Mouse (Mus musculus): ENCODE data around the gene Trim29. TPM values are rescaled to one million over a fixed set of nuclear protein-coding genes. Genes with fewer than 3 reads are reported as not detected.

Trim29 gene
- total RNA-seq (2014; fragmentation: Nextera tagmentation) (not detected in 2 replicates), total RNA-seq (2017) (not detected in 2 replicates), polyA plus RNA-seq (2012) (not detected in 2 replicates)

GRCm38 (mm10) chr9:43310538-43310937 is at the start of gene Trim29:
Gene Trim29, plus strand, starts transcription at chr9:43310848.
- ATAC-seq (ENCODE audit: extremely low read depth, insufficient number of reproducible peaks, low FRiP score, poor library complexity, severe bottlenecking) (no peak), DNase-seq (ENCODE audit: low spot score) (no peak)
- no peak for TF ChIP-seq GATA2 (IDR thresholded peaks at IDR 0.05; ENCODE audit: borderline replicate concordance, low read depth, low read length)
- no peak for TF ChIP-seq GATA1 (IDR thresholded peaks at IDR 0.05; ENCODE audit: borderline replicate concordance, low read length)
- no peak for TF ChIP-seq TAL1 (conservative IDR thresholded peaks at IDR 0.05; ENCODE audit: low read depth, low read length)
- H3K4me3 ChIP-seq (ENCODE audit: low read depth, low read length) = no peak within 1 kb of the TSS
- H3K4me1 ChIP-seq (ENCODE audit: insufficient read depth, low read depth, low read length) = 0 out of 2 replicates have a peak, but pooled peaks cover 2% of the 10 kb centered on the region
- H3K9me3 ChIP-seq (replicated peaks) = peaks cover 28% of the 10 kb centered on the region
- no peaks in the 10 kb centered on the region; the same call in none of the 2 replicates for H3K27me3 ChIP-seq (ENCODE audit: insufficient read depth, low read length)
- no peaks in the 10 kb centered on the region for H3K36me3 ChIP-seq (replicated peaks)

- no peak for ATAC-seq (ENCODE audit: extremely low read depth, insufficient number of reproducible peaks, low FRiP score, poor library complexity, severe bottlenecking)
- TF ChIP-seq GATA1 (IDR thresholded peaks at IDR 0.05; ENCODE audit: borderline replicate concordance, low read length) (no peak), GATA2 (IDR thresholded peaks at IDR 0.05; ENCODE audit: borderline replicate concordance, low read depth, low read length) (no peak)
- no peak for DNase-seq (ENCODE audit: low spot score)
- Histone ChIP-seq H3K36me3 (replicated peaks) (no peaks in the 10 kb centered on the region), H3K9me3 (replicated peaks) (no peaks in the 10 kb centered on the region), H3K27me3 (ENCODE audit: insufficient read depth, low read length) (no peaks in the 10 kb centered on the region; the same call in 1 of the 2 replicates), H3K4me1 (ENCODE audit: insufficient read depth, low read depth, low read length) (peaks cover 30% of the 10 kb centered on the region), H3K4me3 (ENCODE audit: low read depth, low read length) (no peak overlapping the region)
Measured at GRCm38 (mm10) chr9:43261124-43261907, 49.3 kb upstream of the Trim29 start.

- ATAC-seq (ENCODE audit: extremely low read depth, insufficient number of reproducible peaks, low FRiP score, poor library complexity, severe bottlenecking) (no peak), DNase-seq (ENCODE audit: low spot score) (no peak)
- H3K36me3 ChIP-seq (replicated peaks) = no peaks in the 10 kb centered on the region
- no peak overlapping the region for H3K4me3 ChIP-seq (ENCODE audit: low read depth, low read length)
- no peaks in the 10 kb centered on the region for H3K9me3 ChIP-seq (replicated peaks)
- TF ChIP-seq GATA2 (IDR thresholded peaks at IDR 0.05; ENCODE audit: borderline replicate concordance, low read depth, low read length) = no peak
- TF ChIP-seq CTCF (IDR thresholded peaks at IDR 0.05; ENCODE audit: low read depth, low read length) = no peak
- no peak for TF ChIP-seq POLR2AphosphoS5 (IDR thresholded peaks at IDR 0.05; ENCODE audit: insufficient replicate concordance, low read depth, low read length)
- TF ChIP-seq TAL1 (conservative IDR thresholded peaks at IDR 0.05; ENCODE audit: low read depth, low read length) = no peak
- TF ChIP-seq GATA1 (IDR thresholded peaks at IDR 0.05; ENCODE audit: borderline replicate concordance, low read length) = no peak
- H3K4me1 ChIP-seq (ENCODE audit: insufficient read depth, low read depth, low read length) = peaks cover 33% of the 10 kb centered on the region
- H3K27me3 ChIP-seq (ENCODE audit: insufficient read depth, low read length) = no peaks in the 10 kb centered on the region; the same call in 1 of the 2 replicates
Measured at GRCm38 (mm10) chr9:43261941-43262340, 48.7 kb upstream of the Trim29 start.

DNA sequence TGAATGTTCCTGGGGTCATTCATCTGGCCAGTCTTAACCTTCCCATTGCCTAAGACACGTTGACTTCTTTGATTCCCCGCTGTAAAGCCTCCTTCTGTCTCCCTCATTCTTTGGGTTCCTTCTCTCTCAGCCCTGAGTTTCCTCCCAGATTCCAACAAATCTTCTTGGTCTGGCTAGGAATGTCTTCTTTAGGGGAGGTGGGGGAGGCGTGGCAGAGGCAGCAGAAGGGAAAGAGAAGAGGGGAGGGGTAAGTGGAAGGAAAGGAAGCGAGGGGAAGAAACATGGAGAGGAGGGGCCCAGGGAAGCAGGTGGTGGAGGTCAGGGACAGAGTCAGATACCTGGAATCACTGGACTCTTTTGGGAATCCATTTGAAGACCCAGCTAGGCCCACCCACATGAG is 48.3 kb upstream of the Trim29 start:
- Histone ChIP-seq H3K9me3 (replicated peaks) (no peaks in the 10 kb centered on the region), H3K4me1 (ENCODE audit: insufficient read depth, low read depth, low read length) (peaks cover 36% of the 10 kb centered on the region), H3K27me3 (ENCODE audit: insufficient read depth, low read length) (no peaks in the 10 kb centered on the region; the same call in 1 of the 2 replicates), H3K36me3 (replicated peaks) (no peaks in the 10 kb centered on the region), H3K4me3 (ENCODE audit: low read depth, low read length) (no peak overlapping the region)
- ATAC-seq (ENCODE audit: extremely low read depth, insufficient number of reproducible peaks, low FRiP score, poor library complexity, severe bottlenecking) = no peak
- TF ChIP-seq POLR2AphosphoS5 (IDR thresholded peaks at IDR 0.05; ENCODE audit: insufficient replicate concordance, low read depth, low read length) (no peak), TAL1 (conservative IDR thresholded peaks at IDR 0.05; ENCODE audit: low read depth, low read length) (no peak), GATA1 (IDR thresholded peaks at IDR 0.05; ENCODE audit: borderline replicate concordance, low read length) (no peak), CTCF (IDR thresholded peaks at IDR 0.05; ENCODE audit: low read depth, low read length) (no peak), GATA2 (IDR thresholded peaks at IDR 0.05; ENCODE audit: borderline replicate concordance, low read depth, low read length) (no peak)
- DNase-seq (ENCODE audit: low spot score) = no peak

- Histone ChIP-seq H3K4me3 (ENCODE audit: low read depth, low read length) (no peak overlapping the region), H3K27me3 (ENCODE audit: insufficient read depth, low read length) (no peaks in the 10 kb centered on the region; the same call in 1 of the 2 replicates), H3K4me1 (ENCODE audit: insufficient read depth, low read depth, low read length) (peaks cover 39% of the 10 kb centered on the region), H3K9me3 (replicated peaks) (no peaks in the 10 kb centered on the region), H3K36me3 (replicated peaks) (no peaks in the 10 kb centered on the region)
- DNase-seq (ENCODE audit: low spot score) (no peak), ATAC-seq (ENCODE audit: extremely low read depth, insufficient number of reproducible peaks, low FRiP score, poor library complexity, severe bottlenecking) (no peak)
- no peak for TF ChIP-seq GATA2 (IDR thresholded peaks at IDR 0.05; ENCODE audit: borderline replicate concordance, low read depth, low read length)
- no peak for TF ChIP-seq CTCF (IDR thresholded peaks at IDR 0.05; ENCODE audit: low read depth, low read length)
- TF ChIP-seq TAL1 (conservative IDR thresholded peaks at IDR 0.05; ENCODE audit: low read depth, low read length) = no peak
- TF ChIP-seq POLR2AphosphoS5 (IDR thresholded peaks at IDR 0.05; ENCODE audit: insufficient replicate concordance, low read depth, low read length) = no peak
- TF ChIP-seq GATA1 (IDR thresholded peaks at IDR 0.05; ENCODE audit: borderline replicate concordance, low read length) = no peak
Measured at GRCm38 (mm10) chr9:43262811-43263550, 47.7 kb upstream of the Trim29 start.

- Histone ChIP-seq H3K4me3 (ENCODE audit: low read depth, low read length) (peak overlapping the region; percentile 51; the same call in 1 of the 2 replicates), H3K9me3 (replicated peaks) (no peaks in the 10 kb centered on the region), H3K36me3 (replicated peaks) (no peaks in the 10 kb centered on the region), H3K27me3 (ENCODE audit: insufficient read depth, low read length) (no peaks in the 10 kb centered on the region; the same call in 1 of the 2 replicates), H3K4me1 (ENCODE audit: insufficient read depth, low read depth, low read length) (peaks cover 39% of the 10 kb centered on the region)
- DNase-seq (ENCODE audit: low spot score) (no peak), ATAC-seq (ENCODE audit: extremely low read depth, insufficient number of reproducible peaks, low FRiP score, poor library complexity, severe bottlenecking) (no peak)
- no peak for TF ChIP-seq GATA2 (IDR thresholded peaks at IDR 0.05; ENCODE audit: borderline replicate concordance, low read depth, low read length)
- no peak for TF ChIP-seq POLR2AphosphoS5 (IDR thresholded peaks at IDR 0.05; ENCODE audit: insufficient replicate concordance, low read depth, low read length)
Measured at GRCm38 (mm10) chr9:43263946-43264451, 46.6 kb upstream of the Trim29 start.

Measured in G1E (cell line).